Mouse (Mus musculus) liver, embryonic 15.5 days (tissue): ENCODE measurements around the gene Ptx4. TPM values are rescaled to one million over a fixed set of nuclear protein-coding genes. Genes with fewer than 3 reads are reported as not detected.

Experiments
- ATAC-seq: fragments of 200-750 bp; cut with Nextera tagmentation; 2 replicates; pipeline ENCODE4 v1.8.0; 2017; ENCODE audit warnings: moderate number of reproducible peaks, mild to moderate bottlenecking, moderate library complexity; ENCODE audit not compliant: insufficient read depth
- H3K27ac ChIP-seq: fragments of 300-500 bp; sonication (generic); replicated peaks from 2 replicates; pipeline ENCODE4 v1.5.1; 2015; ENCODE audit warnings: mild to moderate bottlenecking, inconsistent platforms
- H3K27me3 ChIP-seq: fragments of 300-500 bp; sonication (generic); 2 replicates; pipeline ENCODE4 v1.6.1; 2015; ENCODE audit warnings: mild to moderate bottlenecking, inconsistent platforms
- H3K36me3 ChIP-seq: fragments of 300-500 bp; sonication (generic); replicated peaks from 2 replicates; pipeline ENCODE4 v1.6.1; 2015; ENCODE audit warnings: moderate library complexity, mild to moderate bottlenecking, inconsistent platforms
- H3K4me1 ChIP-seq: fragments of 300-500 bp; sonication (generic); replicated peaks from 2 replicates; pipeline ENCODE4 v1.6.1; 2015; ENCODE audit warnings: inconsistent platforms
- H3K4me2 ChIP-seq: fragments of 300-500 bp; sonication (generic); 2 replicates; pipeline ENCODE4 v1.6.1; 2015; ENCODE audit warnings: moderate library complexity, mild to moderate bottlenecking, inconsistent platforms
- H3K4me3 ChIP-seq: fragments of 300-500 bp; sonication (generic); replicated peaks from 2 replicates; pipeline ENCODE4 v1.5.1; 2015; ENCODE audit warnings: mild to moderate bottlenecking, inconsistent platforms
- H3K9ac ChIP-seq: fragments of 300-500 bp; sonication (generic); 2 replicates; pipeline ENCODE4 v1.6.1; 2015; ENCODE audit warnings: moderate library complexity, mild to moderate bottlenecking, inconsistent platforms
- H3K9me3 ChIP-seq: fragments of 300-500 bp; sonication (generic); replicated peaks from 2 replicates; pipeline ENCODE4 v1.6.1; 2016; ENCODE audit warnings: inconsistent platforms
- WGBS: fragments of 180-500 bp; shearing (Covaris S2); methylation state at CpG from one replicate; pipeline ENCODE4 v1.1.7; 2015; ENCODE audit warnings: mixed read lengths; ENCODE audit not compliant: insufficient replicate concordance; 5-methylcytosine and 5-hydroxymethylcytosine counted together
- polyA plus RNA-seq: library from polyadenylated mRNA; unstranded; fragments of >200 nt; fragmentation: Nextera tagmentation; extraction: Ambion mirVana; gene quantifications from 2 replicates; pipeline ENCODE4 v1.2.1, GENCODE M21; 2015

Gene Ptx4
- polyA plus RNA-seq, 1 experiment from 2014 or later: 0.06 TPM

GRCm38 (mm10) chr17:25162161-25162560 is 41.6 kb downstream of the Ptx4 start, which contains the start of gene Ccdc154:
Gene Ccdc154 (plus strand): TSS chr17:25162461.
- Histone ChIP-seq H3K9ac (no peak within 1 kb of the TSS), H3K27me3 (no peaks in the 10 kb centered on the region), H3K4me3 (no peak within 1 kb of the TSS), H3K36me3 (peaks cover 29% of the 10 kb centered on the region), H3K4me2 (no peak within 1 kb of the TSS), H3K27ac (no peak within 1 kb of the TSS), H3K9me3 (no peaks in the 10 kb centered on the region), H3K4me1 (no peaks in the 10 kb centered on the region)
- ATAC-seq: no peak
- 73% methylated on average over 1 of the region's 1 CpGs for WGBS

- 65% methylated on average over 7 of the region's 7 CpGs for WGBS
- no peak overlapping the region for H3K27ac ChIP-seq
- no peak overlapping the region for H3K4me2 ChIP-seq
- H3K27me3 ChIP-seq: no peaks in the 10 kb centered on the region
- H3K36me3 ChIP-seq: peaks cover 24% of the 10 kb centered on the region
- no peaks in the 10 kb centered on the region for H3K4me1 ChIP-seq
- no peak overlapping the region for H3K9ac ChIP-seq
- no peak for ATAC-seq
- no peaks in the 10 kb centered on the region for H3K9me3 ChIP-seq
- no peak overlapping the region for H3K4me3 ChIP-seq
Observed at GRCm38 (mm10) chr17:25163387-25163786, 42.8 kb downstream of the Ptx4 start.

GRCm38 (mm10) chr17:25164770-25165169 is 44.2 kb downstream of the Ptx4 start:
- Histone ChIP-seq H3K9ac (no peak overlapping the region), H3K27me3 (no peaks in the 10 kb centered on the region), H3K9me3 (no peaks in the 10 kb centered on the region), H3K4me3 (no peak overlapping the region), H3K4me2 (no peak overlapping the region), H3K27ac (no peak overlapping the region), H3K4me1 (no peaks in the 10 kb centered on the region), H3K36me3 (peaks cover 15% of the 10 kb centered on the region)
- WGBS: 70% methylated on average over 3 of the region's 3 CpGs
- no peak for ATAC-seq

GRCm38 (mm10) chr17:25165970-25166671 is 45.6 kb downstream of the Ptx4 start:
- no peak overlapping the region for H3K4me3 ChIP-seq
- H3K36me3 ChIP-seq: peaks cover 2% of the 10 kb centered on the region; the same call in 1 of the 2 replicates
- 36% methylated on average over 6 of the region's 6 CpGs for WGBS

GRCm38 (mm10) chr17:25169706-25170105 is 49.1 kb downstream of the Ptx4 start:
- H3K27me3 ChIP-seq: 0 out of 2 replicates have a peak, but pooled peaks cover 7% of the 10 kb centered on the region
- no peak overlapping the region for H3K9ac ChIP-seq
- no peak overlapping the region for H3K27ac ChIP-seq
- no peak overlapping the region for H3K4me2 ChIP-seq
- 81% methylated on average over 2 of the region's 2 CpGs for WGBS
- no peaks in the 10 kb centered on the region for H3K36me3 ChIP-seq
- no peaks in the 10 kb centered on the region for H3K9me3 ChIP-seq
- no peak for ATAC-seq
- no peaks in the 10 kb centered on the region for H3K4me1 ChIP-seq
- H3K4me3 ChIP-seq: no peak overlapping the region

More at GRCm38 (mm10) chr17:25165970-25166671, 45.6 kb downstream of the Ptx4 start:
- no peak overlapping the region for H3K27ac ChIP-seq
- ATAC-seq: no peak
- no peak overlapping the region for H3K9ac ChIP-seq
- H3K4me1 ChIP-seq: no peaks in the 10 kb centered on the region
- no peak overlapping the region for H3K4me2 ChIP-seq
- 0 out of 2 replicates have a peak, but pooled peaks cover 4% of the 10 kb centered on the region for H3K27me3 ChIP-seq
- H3K9me3 ChIP-seq: no peaks in the 10 kb centered on the region

GRCm38 (mm10) chr17:25172558-25172957 is 52.0 kb downstream of the Ptx4 start:
- 65% methylated on average over 3 of the region's 3 CpGs for WGBS
- Histone ChIP-seq H3K4me1 (peaks cover 13% of the 10 kb centered on the region), H3K4me2 (no peak overlapping the region), H3K27me3 (peaks cover 23% of the 10 kb centered on the region), H3K9ac (no peak overlapping the region), H3K4me3 (no peak overlapping the region), H3K9me3 (no peaks in the 10 kb centered on the region), H3K36me3 (no peaks in the 10 kb centered on the region), H3K27ac (no peak overlapping the region)
- ATAC-seq: no peak

Other genes with a start within 250 kb of the Ptx4 start
- gene Nubp2, start 234.4 kb upstream of the Ptx4 start, polyA plus RNA-seq: 68.1 and 73.5 TPM in 2 replicates
- 45.2 and 48.4 TPM in 2 replicates for gene Spsb3, start 234.1 kb upstream of the Ptx4 start, polyA plus RNA-seq
- gene Eme2, start 225.7 kb upstream of the Ptx4 start, polyA plus RNA-seq: 11.5 and 13.0 TPM in 2 replicates
- gene Mrps34, start 225.6 kb upstream of the Ptx4 start, polyA plus RNA-seq: 52.3 and 52.8 TPM in 2 replicates
- 53.4 and 60.1 TPM in 2 replicates for gene Nme3, start 224.3 kb upstream of the Ptx4 start, polyA plus RNA-seq
- 8.3 and 10.0 TPM in 2 replicates for gene Mapk8ip3, start 183.8 kb upstream of the Ptx4 start, polyA plus RNA-seq
- gene Jpt2, start 160.1 kb upstream of the Ptx4 start, polyA plus RNA-seq: 60.0 and 62.4 TPM in 2 replicates
- gene Cramp1l, start 105.0 kb upstream of the Ptx4 start, polyA plus RNA-seq: 2.9 and 4.3 TPM in 2 replicates
- 139 and 156 TPM in 2 replicates for gene Ift140, start 104.7 kb upstream of the Ptx4 start, polyA plus RNA-seq
- gene Tmem204, start 37.2 kb upstream of the Ptx4 start, polyA plus RNA-seq: 5.6 and 6.5 TPM in 2 replicates
- 14.3 and 17.4 TPM in 2 replicates for gene Telo2, start 4.8 kb upstream of the Ptx4 start, polyA plus RNA-seq
- gene Clcn7, start 12.6 kb downstream of the Ptx4 start, polyA plus RNA-seq: 10.7 TPM in 2 replicates
- not detected in 2 replicates for gene Ccdc154, start 41.7 kb downstream of the Ptx4 start, polyA plus RNA-seq
- gene Gm38655, start 54.7 kb downstream of the Ptx4 start, polyA plus RNA-seq: not detected in 2 replicates
- 16.6 and 16.7 TPM in 2 replicates for gene BC003965, start 63.8 kb downstream of the Ptx4 start, polyA plus RNA-seq
- 8.8 and 9.6 TPM in 2 replicates for gene Unkl, start 67.6 kb downstream of the Ptx4 start, polyA plus RNA-seq
- gene Gnptg, start 119.4 kb downstream of the Ptx4 start, polyA plus RNA-seq: 19.5 and 21.6 TPM in 2 replicates
- 18.9 and 19.1 TPM in 2 replicates for gene Tsr3, start 119.4 kb downstream of the Ptx4 start, polyA plus RNA-seq
- 0.30 and 0.58 TPM in 2 replicates for gene Baiap3, start 135.6 kb downstream of the Ptx4 start, polyA plus RNA-seq
- 214 and 242 TPM in 2 replicates for gene Ube2i, start 153.9 kb downstream of the Ptx4 start, polyA plus RNA-seq
- gene Prss34, start 177.6 kb downstream of the Ptx4 start, polyA plus RNA-seq: 3.8 TPM in 2 replicates
- gene Prss28, start 187.9 kb downstream of the Ptx4 start, polyA plus RNA-seq: not detected in 2 replicates
- not detected in 2 replicates for gene Prss29, start 197.9 kb downstream of the Ptx4 start, polyA plus RNA-seq
- not detected in 2 replicates for gene Tpsab1, start 224.8 kb downstream of the Ptx4 start, polyA plus RNA-seq
- gene Tpsb2, start 245.5 kb downstream of the Ptx4 start, polyA plus RNA-seq: 0.47 and 0.55 TPM in 2 replicates
- 0.46 and 0.76 TPM in 2 replicates for gene Tpsg1, start 248.5 kb downstream of the Ptx4 start, polyA plus RNA-seq